Mouse (Mus musculus) CH12.LX (cell line): Measurements from ENCODE around the gene Src. TPM values are rescaled to one million over a fixed set of nuclear protein-coding genes. Genes with fewer than 3 reads are reported as not detected.

Experiments used
- DNase-seq: peaks from one replicate; pipeline ENCODE4 v3.0.0-alpha.2; 2013; ENCODE audit errors: extremely low read depth
- H3K27ac ChIP-seq: 2 replicates; pipeline ENCODE4 v1.5.1; 2012; ENCODE audit warnings: low read depth, mild to moderate bottlenecking, control low read depth, moderate library complexity; ENCODE audit not compliant: insufficient read depth
- H3K27me3 ChIP-seq: replicated peaks from 2 replicates; pipeline ENCODE3; 2012; ENCODE audit warnings: inconsistent platforms
- H3K36me3 ChIP-seq, 2 experiments: replicated peaks in 1 of 2; 2 replicates each; pipeline versions ENCODE3 to v1.6.1; 2012; ENCODE audit warnings: inconsistent platforms in 1 of 2, low read length in 1 of 2, mild to moderate bottlenecking in 1 of 2, mixed read lengths in 1 of 2, moderate library complexity in 1 of 2; ENCODE audit not compliant: control insufficient read depth in 1 of 2, insufficient read depth in 1 of 2
- H3K4me1 ChIP-seq, 2 experiments: 2 replicates each; pipeline ENCODE4 v1.6.1; 2012; ENCODE audit warnings: inconsistent platforms in 1 of 2, moderate library complexity in 1 of 2; ENCODE audit not compliant: insufficient read depth in 2 of 2, control insufficient read depth in 1 of 2
- H3K4me2 ChIP-seq: 2 replicates; pipeline ENCODE4 v1.6.1; 2012; ENCODE audit warnings: low read depth, mild to moderate bottlenecking, control low read depth; ENCODE audit not compliant: poor library complexity, insufficient read depth, severe bottlenecking
- H3K4me3 ChIP-seq, 3 experiments: fragments of 150-350 bp in 1 of 3; sonication (generic) in 1 of 3; replicated peaks in 1 of 3; 2 replicates each; pipeline versions ENCODE3 to v1.5.1; 2011 to 2012; ENCODE audit warnings: low read depth in 2 of 3, low read length in 2 of 3, mild to moderate bottlenecking in 2 of 3, moderate library complexity in 2 of 3, control low read depth in 1 of 3, improper control_type of control experiment in 1 of 3, inconsistent platforms in 1 of 3, mixed read lengths in 1 of 3; ENCODE audit not compliant: poor library complexity in 1 of 3
- H3K79me2 ChIP-seq: replicated peaks from 2 replicates; pipeline ENCODE4 v1.6.1; 2012; ENCODE audit warnings: mild to moderate bottlenecking, moderate library complexity; ENCODE audit not compliant: control insufficient read depth, poor library complexity, insufficient read depth, severe bottlenecking; ENCODE audit errors: extremely low read depth
- H3K9ac ChIP-seq: 2 replicates; pipeline ENCODE4 v1.6.1; 2012; ENCODE audit warnings: low read depth, mild to moderate bottlenecking, control low read depth, moderate library complexity; ENCODE audit not compliant: insufficient read depth
- H3K9me3 ChIP-seq: replicated peaks from 2 replicates; pipeline ENCODE3; 2012; ENCODE audit warnings: low read length, inconsistent platforms, mixed read lengths
- BHLHE40 ChIP-seq: IDR thresholded peaks from 2 replicates; pipeline ENCODE4 v1.6.1; 2011; ENCODE audit warnings: mild to moderate bottlenecking, low read depth, low read length, improper control_type of control experiment
- CHD1 ChIP-seq: IDR thresholded peaks from 2 replicates; pipeline ENCODE4 v1.6.1; 2012; ENCODE audit warnings: low read depth, low read length, improper control_type of control experiment, inconsistent platforms
- CTCF ChIP-seq, 2 experiments: IDR thresholded peaks in 1 of 2; conservative IDR thresholded peaks in 1 of 2; 2 replicates each; pipeline ENCODE4 v1.5.1; 2011 to 2012; ENCODE audit warnings: low read depth in 2 of 2, low read length in 2 of 2, improper control_type of control experiment in 1 of 2, inconsistent platforms in 1 of 2, mild to moderate bottlenecking in 1 of 2, moderate library complexity in 1 of 2
- E2F4 ChIP-seq: IDR thresholded peaks from 2 replicates; pipeline ENCODE4 v1.6.1; 2011; ENCODE audit warnings: low read depth, low read length, improper control_type of control experiment; ENCODE audit not compliant: insufficient replicate concordance
- MAFK ChIP-seq: IDR thresholded peaks from 2 replicates; pipeline ENCODE4 v1.6.1; 2011; ENCODE audit warnings: low read length, improper control_type of control experiment; ENCODE audit not compliant: insufficient replicate concordance
- MAZ ChIP-seq: IDR thresholded peaks from 2 replicates; pipeline ENCODE4 v1.6.1; 2012; ENCODE audit warnings: low read depth, mild to moderate bottlenecking, inconsistent platforms, low read length, improper control_type of control experiment, moderate library complexity
- POLR2A ChIP-seq: IDR thresholded peaks from 2 replicates; pipeline ENCODE4 v1.6.1; 2011; ENCODE audit warnings: low read depth, mild to moderate bottlenecking, improper control_type of control experiment, low read length
- RAD21 ChIP-seq: IDR thresholded peaks from 2 replicates; pipeline ENCODE4 v1.6.1; 2011; ENCODE audit warnings: low read depth, mild to moderate bottlenecking, low read length, improper control_type of control experiment, moderate library complexity
- SMC3 ChIP-seq: IDR thresholded peaks from 2 replicates; pipeline ENCODE4 v1.6.1; 2011; ENCODE audit warnings: low read depth, low read length, improper control_type of control experiment
- USF1 ChIP-seq: IDR thresholded peaks from 2 replicates; pipeline ENCODE4 v1.6.1; 2014; ENCODE audit warnings: low read depth, mild to moderate bottlenecking, inconsistent platforms, low read length, improper control_type of control experiment
- USF2 ChIP-seq: conservative IDR thresholded peaks from 2 replicates; pipeline ENCODE4 v1.6.1; 2011; ENCODE audit warnings: low read depth, low read length, improper control_type of control experiment
- ZC3H11A ChIP-seq: IDR thresholded peaks from 2 replicates; pipeline ENCODE4 v1.6.1; 2012; ENCODE audit warnings: low read depth, mild to moderate bottlenecking, inconsistent platforms, low read length, improper control_type of control experiment
- ZMIZ1 ChIP-seq: IDR thresholded peaks from 2 replicates; pipeline ENCODE4 v1.6.1; 2012; ENCODE audit warnings: low read depth, mild to moderate bottlenecking, inconsistent platforms, low read length, improper control_type of control experiment
- dilution Hi-C: fragments of 300-500 bp; cut with MboI; formaldehyde crosslinking; loops from 2 replicates; pipeline ENCODE4 v1.14.3; 2020; ENCODE audit warnings: low sequenced_read_pairs; ENCODE audit not compliant: extremely low pct_unique_long_range_greater_than_20kb, extremely low pct_ligation_motif_present
- in situ Hi-C: fragments of 300-500 bp; cut with MboI; formaldehyde crosslinking; loops from 3 replicates; pipeline ENCODE4 v1.14.3; 2019; ENCODE audit warnings: low sequenced_read_pairs, low pct_ligation_motif_present, low pct_unique_long_range_greater_than_20kb, mixed read lengths
- polyA plus RNA-seq: library from polyadenylated mRNA; unstranded; fragments of >175 nt; gene quantifications from 2 replicates; pipeline ENCODE4 v1.2.1, GENCODE M21; 2012; ENCODE audit warnings: low read depth; ENCODE audit not compliant: insufficient read length
- total RNA-seq, 2 experiments: library from RNA; depleted of rRNA; stranded (reverse); fragments of 300-350 nt in 1 of 2; fragments of >200 nt in 1 of 2; gene quantifications; 2 replicates each; pipeline ENCODE4 v1.2.3; 2012 to 2014

Gene Src
- total and polyA plus RNA-seq, 3 experiments: 0.20 to 0.37 (median 0.25) TPM

GRCm38 (mm10) chr2:157448356-157448755 lies 30.1 kb downstream of the Src start:
- no peak for DNase-seq
- TF ChIP-seq MAFK (no peak), USF2 (no peak), RAD21 (no peak), ZMIZ1 (no peak), BHLHE40 (no peak), SMC3 (no peak)
- dilution Hi-C loops (no loop called here), in situ Hi-C loops (no loop called here)
- Histone ChIP-seq H3K36me3 (no peaks in the 10 kb centered on the region), H3K79me2 (no peaks in the 10 kb centered on the region), H3K4me2 (peak overlapping the region; percentile 0; the same call in 1 of the 2 replicates), H3K9ac (no peak overlapping the region), H3K4me1 (peaks cover 20 to 30% of the 10 kb centered on the region in 2 experiments), H3K4me3 (no peak overlapping the region), H3K9me3 (peaks cover 1% of the 10 kb centered on the region), H3K27ac (no peak overlapping the region), H3K27me3 (peaks cover 7% of the 10 kb centered on the region)

DNA sequence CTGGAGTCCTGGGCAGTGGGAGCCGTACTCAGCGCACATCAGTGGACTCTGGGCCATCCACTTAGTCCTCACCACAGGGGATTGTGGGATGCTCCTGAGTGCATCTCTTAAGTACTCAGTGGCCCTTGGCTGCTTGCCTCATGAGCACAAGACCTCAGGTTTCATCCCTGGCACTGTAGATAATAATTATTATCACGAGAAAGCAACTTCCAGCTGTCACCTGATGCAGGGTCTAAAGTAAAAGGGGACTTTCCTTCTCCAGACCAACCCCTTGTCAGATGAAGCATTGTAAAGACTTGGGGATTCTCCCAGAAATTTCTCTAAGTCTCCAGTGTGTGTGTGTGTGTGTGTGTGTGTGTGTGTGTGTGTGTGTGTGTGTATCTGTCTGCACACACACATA lies 32.7 kb downstream of the Src start:
- Histone ChIP-seq H3K9me3 (no peaks in the 10 kb centered on the region), H3K4me1 (peaks cover 17 to 26% of the 10 kb centered on the region in 2 experiments), H3K4me2 (no peak overlapping the region), H3K4me3 (no peak overlapping the region), H3K9ac (no peak overlapping the region), H3K79me2 (no peaks in the 10 kb centered on the region), H3K27ac (no peak overlapping the region), H3K27me3 (peaks cover 26% of the 10 kb centered on the region), H3K36me3 (no peaks in the 10 kb centered on the region)
- in situ Hi-C loops (no loop called here), dilution Hi-C loops (no loop called here)
- DNase-seq: no peak
- no peak for TF ChIP-seq POLR2A
- TF ChIP-seq CTCF (conservative IDR thresholded peaks at IDR 0.05 in 1 of 2, IDR thresholded peaks at IDR 0.05 in 1 of 2; ENCODE audit: low read depth in 2 of 2, low read length in 2 of 2): no peak
- TF ChIP-seq SMC3: no peak
- TF ChIP-seq USF1: no peak
- TF ChIP-seq, all 38 proteins: peak for 0

GRCm38 (mm10) chr2:157451372-157452040 lies 33.3 kb downstream of the Src start:
- Histone ChIP-seq H3K9ac (no peak overlapping the region), H3K79me2 (no peaks in the 10 kb centered on the region), H3K27me3 (peaks cover 29% of the 10 kb centered on the region), H3K27ac (no peak overlapping the region), H3K4me1 (peaks cover 12 to 20% of the 10 kb centered on the region in 2 experiments), H3K9me3 (no peaks in the 10 kb centered on the region), H3K4me3 (no peak overlapping the region), H3K36me3 (no peaks in the 10 kb centered on the region), H3K4me2 (no peak overlapping the region)
- DNase-seq: no peak
- TF ChIP-seq MAZ (no peak), RAD21 (no peak), ZC3H11A (no peak), E2F4 (no peak), CHD1 (no peak)
- in situ Hi-C loops (no loop called here), dilution Hi-C loops (no loop called here)
